Mouse (Mus musculus) lung, adult 2 months (tissue): ENCODE results near the gene March1.

ENCODE experiments used
- CTCF ChIP-seq: fragments of 200-500 bp; IDR thresholded peaks from 2 replicates; pipeline ENCODE4 v1.5.1; 2011; ENCODE audit warnings: mild to moderate bottlenecking, low read length, control low read depth; ENCODE audit not compliant: insufficient read depth
- POLR2A ChIP-seq: fragments of 200-500 bp; IDR thresholded peaks from 2 replicates; pipeline ENCODE4 v1.6.1; 2011; ENCODE audit warnings: low read depth, mild to moderate bottlenecking, control low read depth, low read length, borderline replicate concordance; ENCODE audit errors: extremely low read depth

DNA sequence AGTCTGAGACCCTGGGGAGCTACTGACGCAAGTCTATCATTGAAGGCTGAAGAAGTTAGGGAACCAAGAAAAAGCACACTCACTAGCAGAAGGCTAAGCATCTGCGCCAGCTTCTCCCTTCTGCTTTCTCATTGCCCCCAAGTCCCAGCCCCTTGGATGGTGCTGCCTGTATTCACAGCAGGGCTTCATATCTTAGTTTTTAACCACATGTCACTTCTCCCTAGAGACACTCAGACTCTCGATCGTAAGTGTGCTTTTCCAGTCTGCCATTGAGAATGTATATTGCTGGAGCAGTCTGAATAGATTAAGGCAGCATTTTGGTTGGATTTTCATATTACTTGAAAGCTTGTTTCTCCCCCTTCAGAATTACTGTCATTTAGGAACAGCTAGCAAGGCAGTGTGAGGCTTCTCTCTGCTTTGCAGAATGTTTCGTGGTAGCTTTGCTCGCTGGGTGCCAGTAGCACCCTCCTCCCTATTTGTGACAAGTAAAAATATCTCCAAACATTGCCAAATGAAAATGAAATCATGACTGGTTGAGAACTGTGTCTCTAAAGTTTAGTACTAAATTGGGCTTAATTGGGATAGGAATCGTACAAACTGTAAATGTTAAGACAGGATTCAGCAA lies 586.2 kb downstream of the March1 start:
- TF ChIP-seq CTCF (no peak), POLR2A (no peak)
